Mouse (Mus musculus) left cerebral cortex, adult 6 months (tissue): ENCODE measurements around the gene Olfr1495. TPM values are rescaled to one million over a fixed set of nuclear protein-coding genes. Genes with fewer than 3 reads are reported as not detected.

Experiments used
- long read RNA-seq, 2 experiments: library from polyadenylated mRNA; unstranded; transcript quantifications; one replicate each; pipeline ENCODE4 v2.0.0; 2019 to 2020
- polyA plus RNA-seq: library from polyadenylated mRNA; unstranded; fragments of <200 nt; fragmentation: Nextera tagmentation; gene quantifications from 2 replicates; pipeline ENCODE4 v1.2.3, GENCODE M21; 2021

Gene Olfr1495
- not detected in 2 replicates for polyA plus RNA-seq
- long read RNA-seq, experiment 1 = 0 reads
- long read RNA-seq, experiment 2 = 0 reads

GRCm38 (mm10) chr19:13764306-13764705, at the start of gene Olfr1495:
Gene Olfr1495, plus strand, starts transcription at chr19:13764606.

DNA sequence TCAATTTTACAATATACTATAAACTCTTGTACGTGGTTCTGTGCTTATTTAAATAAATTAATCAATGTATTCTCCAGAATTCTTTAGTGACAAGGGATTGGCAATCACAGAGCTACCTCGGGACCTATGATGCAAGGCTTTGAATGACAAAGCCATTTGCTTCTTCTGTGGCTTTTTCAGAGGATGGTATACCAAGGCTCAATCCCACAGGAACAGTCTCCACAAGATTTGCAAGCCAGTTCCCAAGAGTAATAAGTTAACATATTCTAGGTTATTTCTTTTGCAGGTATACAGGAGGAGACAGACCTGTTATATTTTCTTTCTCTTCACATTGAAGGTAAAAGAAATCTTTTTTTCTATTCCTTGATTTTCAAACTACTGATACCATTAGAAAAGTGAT, 41.4 kb upstream of the Olfr1495 start, which contains the start of gene Olfr1493-ps1:
Olfr1493-ps1 (plus strand) TSS at position 301 of the 400 bp plus-strand sequence.

DNA sequence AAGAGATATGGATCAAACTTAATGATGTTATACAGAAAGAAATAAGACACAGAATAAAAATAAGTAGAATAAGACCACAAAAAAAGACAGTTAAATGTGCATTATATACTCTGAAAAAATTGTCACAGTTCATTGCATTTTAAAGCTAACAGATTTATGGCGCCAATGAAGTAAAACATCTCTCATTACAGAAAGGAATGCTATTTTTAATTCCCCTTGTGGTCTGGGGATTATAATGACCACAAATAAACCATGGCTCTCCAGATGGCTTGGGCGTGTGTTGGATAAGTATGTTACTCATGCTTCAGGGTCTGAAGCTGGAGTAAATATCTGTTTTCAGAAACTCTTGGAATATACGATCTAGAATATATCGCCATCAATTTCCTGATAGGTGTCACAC, 25.0 kb upstream of the Olfr1495 start, which contains the start of gene Olfr1494:
Olfr1494 (plus strand) TSS at position 301 of the 400 bp plus-strand sequence.

DNA sequence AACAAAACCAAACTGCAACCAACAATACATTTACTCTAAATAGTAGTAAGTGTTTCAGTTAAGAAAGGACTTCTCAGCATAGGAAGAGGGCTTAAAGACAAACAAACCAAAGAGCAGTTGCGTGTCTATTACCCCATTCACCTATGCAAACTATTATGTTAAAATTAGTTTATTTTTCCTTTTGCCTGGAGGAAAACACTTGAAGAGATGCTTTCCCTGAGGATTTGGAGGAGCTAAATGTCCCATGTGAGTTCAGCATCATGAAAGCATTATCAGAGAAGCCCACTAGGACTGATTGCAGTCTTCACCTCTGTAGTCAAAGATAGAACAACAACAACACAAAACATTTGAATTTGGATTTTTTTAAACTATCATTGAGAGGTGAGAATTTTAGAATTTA, 13.2 kb downstream of the Olfr1495 start, which contains the start of gene Olfr1496:
Olfr1496 (plus strand) TSS at position 301 of the 400 bp plus-strand sequence.

DNA sequence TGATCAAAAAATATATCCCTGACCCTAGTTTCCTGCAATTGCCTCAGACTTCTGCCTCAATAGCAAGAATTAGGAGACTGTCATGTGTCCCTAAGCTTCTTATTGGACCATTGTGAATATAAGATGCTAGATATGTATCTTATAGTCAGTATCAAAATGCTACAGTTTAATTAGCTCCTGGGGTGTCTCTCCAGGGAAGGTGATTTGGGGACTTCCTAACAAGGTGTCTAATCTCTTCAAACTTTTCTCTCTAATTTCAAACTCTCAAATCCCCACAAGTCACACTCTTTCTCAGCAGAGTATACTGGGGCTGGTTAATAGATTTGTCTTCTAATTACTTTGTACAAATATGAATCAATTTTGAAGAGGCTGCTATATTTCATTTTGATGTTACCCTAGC, 33.7 kb downstream of the Olfr1495 start, which contains the start of gene Olfr1497:
Olfr1497 (minus strand) TSS at position 101 of the 400 bp plus-strand sequence.

GRCm38 (mm10) chr19:13819347-13819746, 54.9 kb downstream of the Olfr1495 start, which contains the start of gene Olfr1499:
Gene Olfr1499, minus strand, starts transcription at chr19:13819447.

Other genes with a start within 250 kb of the Olfr1495 start
- gene Olfr1480, start 236.7 kb upstream of the Olfr1495 start, polyA plus RNA-seq = not detected in 2 replicates
- not detected in 2 replicates for gene Olfr1484, start 181.1 kb upstream of the Olfr1495 start, polyA plus RNA-seq
- gene Olfr1487, start 147.2 kb upstream of the Olfr1495 start, polyA plus RNA-seq = not detected in 2 replicates
- gene Olfr1489, start 133.0 kb upstream of the Olfr1495 start, polyA plus RNA-seq = 0.04 TPM in 1 of 2 replicates, not detected in the other
- gene Olfr1490, start 113.5 kb upstream of the Olfr1495 start, polyA plus RNA-seq = not detected in 2 replicates
- not detected in 2 replicates for gene Olfr1491, start 67.3 kb upstream of the Olfr1495 start, polyA plus RNA-seq
- gene Olfr1493-ps1, start 41.3 kb upstream of the Olfr1495 start, polyA plus RNA-seq = not detected in 2 replicates
- gene Olfr1494, start 24.9 kb upstream of the Olfr1495 start, polyA plus RNA-seq = not detected in 2 replicates
- not detected in 2 replicates for gene Olfr1496, start 13.3 kb downstream of the Olfr1495 start, polyA plus RNA-seq
- not detected in 2 replicates for gene Olfr1497, start 33.6 kb downstream of the Olfr1495 start, polyA plus RNA-seq
- not detected in 2 replicates for gene Olfr1499, start 54.8 kb downstream of the Olfr1495 start, polyA plus RNA-seq
- not detected in 2 replicates for gene Olfr1500, start 65.9 kb downstream of the Olfr1495 start, polyA plus RNA-seq
- gene Olfr1501, start 86.1 kb downstream of the Olfr1495 start, polyA plus RNA-seq = not detected in 2 replicates
- gene Olfr1502, start 97.2 kb downstream of the Olfr1495 start, polyA plus RNA-seq = not detected in 2 replicates
- gene Olfr1504, start 133.3 kb downstream of the Olfr1495 start, polyA plus RNA-seq = not detected in 2 replicates
- not detected in 2 replicates for gene Olfr1505, start 148.9 kb downstream of the Olfr1495 start, polyA plus RNA-seq